Mouse (Mus musculus) small intestine, adult 2 months (tissue): ENCODE measurements around the gene Kat7.

Source experiments
- CTCF ChIP-seq: fragments of 200-500 bp; IDR thresholded peaks from 2 replicates; pipeline ENCODE4 v1.5.1; 2012; ENCODE audit warnings: low read depth, mild to moderate bottlenecking, control low read depth, inconsistent platforms, low read length, moderate library complexity, mixed read lengths; ENCODE audit not compliant: insufficient replicate concordance, insufficient read length; ENCODE audit errors: extremely low read depth
- POLR2A ChIP-seq: fragments of 200-500 bp; IDR thresholded peaks from 2 replicates; pipeline ENCODE4 v1.6.1; 2012; ENCODE audit warnings: low read depth, mild to moderate bottlenecking, control low read depth, inconsistent platforms, low read length, moderate library complexity

GRCm38 (mm10) chr11:95340664-95341063 is 30.6 kb upstream of the Kat7 start:
- TF ChIP-seq CTCF: no peak
- no peak for TF ChIP-seq POLR2A
